9 mouse cellular contexts compared by ENCODE assay signal in the genomic region with DNA sequence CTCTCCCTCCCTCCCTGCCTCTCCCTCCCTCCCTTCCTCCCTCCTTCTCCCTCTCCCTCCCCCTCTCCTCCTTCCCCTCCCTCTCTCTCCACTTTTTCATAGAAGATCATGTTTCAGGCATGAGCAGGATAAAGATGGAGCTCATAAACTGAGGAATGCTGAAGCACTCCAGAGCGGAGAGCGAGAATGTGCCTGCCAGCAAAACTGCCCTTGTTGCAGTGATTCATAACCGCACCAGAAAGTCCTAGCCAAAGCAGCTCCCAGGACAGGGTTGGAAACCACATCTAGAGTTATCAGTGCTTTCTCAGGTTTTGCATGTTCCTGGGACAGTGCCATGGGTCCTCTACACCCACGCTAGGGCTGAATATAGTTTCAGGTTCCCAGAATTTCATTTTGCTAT.
DNase-seq lines count a peak whose midpoint lies in the region; ATAC-seq lines count a peak whose summit lies in the region.
"Had no signal": no experiment of that assay in that cellular context is flagged by ENCODE, and none has a peak within 500 bp of the region (broad histone marks: within the 10 kb centered on the region; RNA-seq: fewer than 3 reads in every experiment).

No protein-coding gene starts in this region.

- no peaks in the 10 kb centered on the region for H3K27me3 ChIP-seq in heart, embryonic 12.5 days (replicated peaks)
- H3K27me3 ChIP-seq in limb, embryonic 10.5 days (ENCODE audit: low read depth, poor library complexity, severe bottlenecking), result no peaks in the 10 kb centered on the region

- H3K27ac ChIP-seq in heart, embryonic 12.5 days (ENCODE audit: poor library complexity, severe bottlenecking), result no peak overlapping the region
- H3K27ac ChIP-seq in limb, embryonic 10.5 days, result peak overlapping the region; percentile 74

- H3K36me3 ChIP-seq in heart, embryonic 12.5 days, result no peaks in the 10 kb centered on the region
- no peaks in the 10 kb centered on the region for H3K36me3 ChIP-seq in limb, embryonic 10.5 days

- H3K4me1 ChIP-seq in heart, embryonic 12.5 days (replicated peaks), result peaks cover 4% of the 10 kb centered on the region; the same call in 1 of the 2 replicates
- H3K4me1 ChIP-seq in limb, embryonic 10.5 days, result peaks cover 12% of the 10 kb centered on the region

- ATAC-seq in heart, embryonic 12.5 days (ENCODE audit: insufficient number of reproducible peaks, low FRiP score), result 0 out of 2 replicates have a peak, but pooled peaks have one; percentile 29
- ATAC-seq in erythroblast, adult 5-6 weeks (replicated peaks; ENCODE audit: low FRiP score, poor library complexity, severe bottlenecking), result no peak

- DNase-seq in adrenal gland, adult 2 months, result peak; percentile 2
- DNase-seq in adrenal gland, postnatal 4 days (ENCODE audit: low spot score in 2 of 2), result no peak
- DNase-seq in embryo, embryonic 11 days, result peak; percentile 58
- peak; percentile 45 for DNase-seq in limb, embryonic 10.5 days (ENCODE audit: low spot score)
- no peak for DNase-seq in thymus, postnatal 0 days (ENCODE audit: low spot score)
- no peak for DNase-seq in left cerebral cortex, postnatal 10 days (ENCODE audit: extremely low spot score in 1 of 2, low spot score in 2 of 2)
- DNase-seq: adrenal gland, adult 8-10 months had no signal

- intact Hi-C loops in left cerebral cortex, postnatal 10 days (cut with DNase I), result no loop called here

- H3K9me3 ChIP-seq in heart, embryonic 12.5 days (replicated peaks), result no peaks in the 10 kb centered on the region
- no peaks in the 10 kb centered on the region for H3K9me3 ChIP-seq in limb, embryonic 10.5 days (replicated peaks)

- whole genome bisulfite sequencing in heart, embryonic 12.5 days, result 44% methylated on average over 4 of the region's 4 CpGs
- 38% methylated on average over 4 of the region's 4 CpGs for WGBS in limb, embryonic 10.5 days

- no peak overlapping the region for H3K4me2 ChIP-seq in heart, embryonic 12.5 days

- H3K9ac ChIP-seq in heart, embryonic 12.5 days, result no peak overlapping the region

- H3K4me3 ChIP-seq in heart, embryonic 12.5 days, result no peak overlapping the region
- H3K4me3 ChIP-seq in limb, embryonic 10.5 days, result no peak overlapping the region

Comparison
In these comparisons a context has a peak if more than half of its experiments do, and no peak if none do; other contexts are left out.
1. DNase-seq: peak in adrenal gland, adult 2 months (single experiment), embryo, embryonic 11 days (single experiment) and limb, embryonic 10.5 days (single experiment); none in adrenal gland, postnatal 4 days (0 of 2), thymus, postnatal 0 days (single experiment) and left cerebral cortex, postnatal 10 days (0 of 2).